Mouse (Mus musculus) CD4-positive, CD25-positive, alpha-beta regulatory T cell, adult 2 months (primary cell): ENCODE results near the gene Rab32.
"Not testable (repeated sequence)": the region's sequence is repeated elsewhere in the genome, so short reads cannot be mapped to it uniquely, and the experiment has no call there.

Source experiments
- DNase-seq: peaks from one replicate; pipeline ENCODE4 v3.0.0-alpha.2; 2012; ENCODE audit warnings: low read depth, low spot score

Rab32 gene

GRCm38 (mm10) chr10:10557570-10558336, at the start of gene Rab32:
Gene Rab32 (minus strand): TSS chr10:10558265.
- DNase-seq = peak; percentile 88

DNA sequence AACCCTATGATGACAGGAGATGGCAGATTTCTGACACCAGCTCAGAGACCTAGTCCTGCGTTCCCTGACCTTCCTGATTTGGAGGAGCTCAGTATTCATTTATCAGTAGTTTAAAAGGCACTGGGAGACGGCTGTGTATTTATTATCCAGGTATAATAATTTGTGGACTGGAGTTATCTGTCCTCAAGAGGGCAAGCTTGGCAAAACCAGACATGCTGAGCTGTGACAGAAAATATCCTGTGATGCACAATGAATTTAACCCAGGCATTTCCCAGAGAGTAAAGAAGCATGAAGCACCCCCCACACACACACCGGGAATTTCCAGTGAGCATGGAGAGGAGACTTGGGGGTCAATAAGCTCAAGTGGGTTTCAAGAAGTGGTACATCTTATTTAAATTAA, 42.7 kb upstream of the Rab32 start:
- no peak for DNase-seq

- DNase-seq = not testable (repeated sequence)
These were observed 39.4 kb upstream of the Rab32 start for GRCm38 (mm10) chr10:10597495-10597894.

DNA sequence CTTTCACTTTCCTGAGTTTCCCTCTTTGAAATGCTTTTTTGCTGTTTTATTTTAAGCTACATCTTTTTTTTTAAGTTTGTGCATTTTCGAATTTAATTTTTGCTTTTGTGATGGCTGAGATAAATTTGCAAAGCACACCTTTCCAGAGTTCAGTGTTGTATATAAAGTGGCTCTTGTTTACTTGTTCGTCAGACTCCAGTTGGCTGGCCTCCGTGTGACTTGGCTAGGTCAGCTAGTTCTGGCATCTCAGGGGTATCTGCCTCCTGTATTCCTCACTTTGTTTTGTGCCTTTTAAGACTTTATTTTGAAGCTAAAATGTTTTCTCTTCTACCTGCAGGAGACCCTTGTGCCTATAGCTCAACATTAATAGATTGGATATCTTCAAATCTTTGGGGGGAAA, 22.7 kb upstream of the Rab32 start:
- DNase-seq = no peak

DNA sequence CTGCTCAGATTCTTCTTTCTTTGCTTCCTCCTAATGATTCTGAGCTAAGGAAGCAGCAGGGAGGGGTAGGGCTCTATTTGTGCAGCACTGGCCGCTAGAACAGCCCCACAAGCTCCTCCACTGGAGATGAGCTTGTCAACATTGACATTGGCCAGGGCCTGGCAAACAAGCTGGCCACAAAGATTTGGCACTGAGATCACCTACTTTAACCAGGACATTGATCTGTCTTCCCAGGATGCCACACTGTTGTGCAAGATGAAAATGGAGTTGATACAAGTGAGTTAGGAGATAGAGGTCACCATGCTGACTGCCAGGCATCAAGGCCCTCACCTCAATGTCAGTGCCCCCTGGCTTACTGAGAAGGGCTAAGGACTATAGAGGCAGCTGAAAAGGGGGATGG, 21.8 kb upstream of the Rab32 start:
- DNase-seq = no peak

GRCm38 (mm10) chr10:10558337-10558711, 259 bp upstream of the Rab32 start:
- DNase-seq = no peak

DNA sequence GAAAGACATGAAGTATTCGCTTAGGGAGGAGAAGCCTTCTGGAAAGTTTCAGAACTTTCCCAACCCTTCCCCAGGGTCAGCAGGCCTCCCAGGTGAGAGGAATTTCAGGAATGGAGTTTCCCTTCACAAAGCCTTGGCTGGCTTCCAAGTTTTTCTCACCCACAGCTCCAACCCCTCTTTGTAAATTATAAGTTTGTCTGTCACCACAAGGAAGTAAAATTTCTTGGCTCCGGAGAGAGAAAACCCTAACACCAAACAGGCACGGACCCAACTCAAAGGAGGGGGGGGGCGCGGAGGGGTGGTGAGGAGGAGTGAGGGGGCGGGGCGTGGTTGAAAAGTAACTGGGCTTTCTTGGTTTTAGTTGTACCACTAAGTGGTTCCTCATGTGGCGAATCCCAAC, 980 bp downstream of the Rab32 start:
- peak; percentile 21 for DNase-seq

GRCm38 (mm10) chr10:10555676-10556075, 2.4 kb downstream of the Rab32 start:
- DNase-seq = no peak

DNA sequence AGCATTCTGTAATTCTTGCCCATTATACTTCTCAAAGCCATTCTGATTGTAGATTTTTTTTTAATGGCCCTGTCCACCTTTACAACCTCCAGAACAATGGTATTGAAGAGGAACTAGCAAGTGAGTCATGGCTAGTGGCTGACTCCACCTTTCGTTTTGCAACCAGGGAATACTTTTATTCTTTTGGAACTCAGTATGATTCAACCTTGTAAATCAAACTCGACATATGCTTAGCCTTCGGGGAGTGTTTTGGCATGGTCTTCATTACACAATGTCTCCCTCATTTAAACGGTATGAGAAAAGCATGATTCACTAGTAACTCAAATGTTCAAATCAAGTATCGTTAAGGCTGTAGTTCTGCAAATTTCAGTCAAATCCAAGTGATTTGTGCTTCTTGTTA, 2.8 kb downstream of the Rab32 start:
- DNase-seq = no peak

DNA sequence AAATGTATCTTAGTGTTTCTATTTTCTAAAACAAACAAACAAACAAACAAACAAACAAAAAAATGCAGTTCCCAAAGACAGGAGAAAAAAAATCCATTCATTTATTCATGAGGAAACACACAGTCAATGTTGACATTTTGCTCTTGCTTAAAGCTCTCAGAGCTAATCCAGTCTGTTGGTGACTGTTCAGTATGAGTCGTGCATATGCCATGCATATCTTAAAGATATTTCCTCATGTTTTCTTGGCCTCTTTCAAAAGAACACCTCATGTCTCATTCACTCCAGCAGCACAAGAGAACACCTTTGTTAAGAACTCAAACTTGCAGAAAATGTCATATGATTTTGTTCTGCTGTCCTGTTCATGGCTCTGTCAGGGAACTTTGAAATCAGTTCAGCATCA, 7.9 kb downstream of the Rab32 start:
- DNase-seq = no peak

DNA sequence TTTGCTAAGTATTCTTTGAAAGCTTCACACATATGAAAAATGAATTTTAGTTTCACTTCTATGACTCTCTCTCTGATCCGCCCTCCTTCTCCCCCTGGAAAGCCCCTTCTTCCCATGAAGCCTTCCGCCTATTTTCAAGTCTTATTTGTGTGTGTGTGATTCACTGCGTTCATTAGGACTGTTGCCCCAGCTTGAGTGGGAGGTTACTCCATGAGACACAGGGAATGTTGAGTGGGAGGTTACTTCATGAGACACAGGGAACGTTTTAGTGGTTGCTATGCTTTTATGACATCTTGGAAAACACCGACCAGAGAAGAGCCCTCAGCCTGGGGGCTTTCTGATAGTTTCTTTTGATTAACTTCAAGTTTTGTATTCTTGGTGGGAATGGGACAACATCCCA, 11.4 kb downstream of the Rab32 start:
- DNase-seq = no peak

DNA sequence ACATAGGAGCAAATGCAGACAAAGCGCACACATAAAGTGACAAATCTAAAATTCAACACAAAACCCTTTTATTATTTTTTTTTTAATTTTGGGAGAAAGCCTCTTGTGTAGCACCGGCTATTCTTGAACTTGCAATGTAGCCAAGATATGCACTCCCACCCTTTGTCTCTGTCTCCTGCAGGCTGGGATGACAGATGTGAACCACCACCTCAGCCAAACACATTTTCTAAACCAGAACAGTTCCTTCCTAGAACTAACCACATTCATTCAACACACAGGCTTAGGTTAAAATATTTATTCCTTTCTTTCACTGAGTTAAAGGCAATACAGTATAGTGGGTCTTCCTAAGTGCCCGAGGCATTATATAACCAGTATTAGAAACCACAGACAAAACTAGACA, 13.1 kb downstream of the Rab32 start:
- no peak for DNase-seq
